Mouse (Mus musculus): ENCODE data around the gene Gm45808.

- no peak for TF ChIP-seq CTCF (IDR thresholded peaks at IDR 0.05; ENCODE audit: low read depth)
- no peak for TF ChIP-seq EP300 (optimal IDR thresholded peaks at IDR 0.05)
These were observed 32.9 kb upstream of the Gm45808 start for GRCm38 (mm10) chr7:45519345-45520120.

Measured in stomach, postnatal 0 days (tissue).